Mouse (Mus musculus) megakaryocyte-erythroid progenitor cell, adult 5-6 weeks (primary cell): ENCODE measurements around the gene Ylpm1. TPM values are rescaled to one million over a fixed set of nuclear protein-coding genes. Genes with fewer than 3 reads are reported as not detected.

ENCODE experiments used
- ATAC-seq: replicated peaks from 2 replicates; pipeline ENCODE4 v1.8.0; 2016; ENCODE audit warnings: mild to moderate bottlenecking, inconsistent platforms; ENCODE audit not compliant: severe bottlenecking, poor library complexity, low FRiP score, low TSS enrichment
- total RNA-seq, 2 experiments: library from RNA; stranded (forward) in 1 of 2; stranded (reverse) in 1 of 2; fragments of 200-1000, 215-1000 nt in 1 of 2; fragments of >200 nt in 1 of 2; fragmentation: Nextera tagmentation in 1 of 2; gene quantifications; 2 replicates each; pipeline ENCODE4 v1.2.3; 2014 to 2017

Ylpm1 gene
- total RNA-seq, 2 experiments from 2014 or later: 35.0 to 106 TPM

- ATAC-seq: no peak
Measured at GRCm38 (mm10) chr12:85006206-85006605, 10.1 kb downstream of the Ylpm1 start.

GRCm38 (mm10) chr12:85007021-85007420 lies 10.9 kb downstream of the Ylpm1 start:
- ATAC-seq: no peak

GRCm38 (mm10) chr12:85009776-85010175 lies 13.7 kb downstream of the Ylpm1 start:
- ATAC-seq: no peak

GRCm38 (mm10) chr12:85010541-85010940 lies 14.4 kb downstream of the Ylpm1 start:
- no peak for ATAC-seq

GRCm38 (mm10) chr12:85012185-85012584 lies 16.1 kb downstream of the Ylpm1 start:
- no peak for ATAC-seq

- no peak for ATAC-seq
Measured at GRCm38 (mm10) chr12:85022071-85022470, 25.9 kb downstream of the Ylpm1 start.

GRCm38 (mm10) chr12:85032710-85033109 lies 36.6 kb downstream of the Ylpm1 start:
- peak; percentile 73 for ATAC-seq

GRCm38 (mm10) chr12:85051218-85051617 lies 55.1 kb downstream of the Ylpm1 start:
- ATAC-seq: no peak

- no peak for ATAC-seq
Measured at GRCm38 (mm10) chr12:85071043-85071442, 74.9 kb downstream of the Ylpm1 start.

GRCm38 (mm10) chr12:85077100-85077499 lies 81.0 kb downstream of the Ylpm1 start:
- ATAC-seq: no peak

- ATAC-seq: peak; percentile 38; the same call in 1 of the 2 replicates
Measured at GRCm38 (mm10) chr12:85084257-85084656, 88.1 kb downstream of the Ylpm1 start.

- ATAC-seq: peak; percentile 49; the same call in 1 of the 2 replicates
Measured at GRCm38 (mm10) chr12:85084941-85085340, 88.8 kb downstream of the Ylpm1 start.

- no peak for ATAC-seq
Measured at GRCm38 (mm10) chr12:85087845-85088244, 91.7 kb downstream of the Ylpm1 start.

GRCm38 (mm10) chr12:85091190-85091589 lies 95.1 kb downstream of the Ylpm1 start:
- peak; percentile 72 for ATAC-seq

GRCm38 (mm10) chr12:85092214-85092613 lies 96.1 kb downstream of the Ylpm1 start:
- ATAC-seq: peak; percentile 47

- no peak for ATAC-seq
Measured at GRCm38 (mm10) chr12:85094010-85094409, 97.9 kb downstream of the Ylpm1 start.

- ATAC-seq: no peak
Measured at GRCm38 (mm10) chr12:85094706-85095105, 98.6 kb downstream of the Ylpm1 start.

- no peak for ATAC-seq
Measured at GRCm38 (mm10) chr12:85095146-85095545, 99.0 kb downstream of the Ylpm1 start.

GRCm38 (mm10) chr12:85095859-85096258 lies 99.7 kb downstream of the Ylpm1 start:
- ATAC-seq: no peak

GRCm38 (mm10) chr12:85101001-85101400 lies 104.9 kb downstream of the Ylpm1 start:
- no peak for ATAC-seq

- ATAC-seq: no peak
Measured at GRCm38 (mm10) chr12:85101521-85102106, 105.5 kb downstream of the Ylpm1 start.

- no peak for ATAC-seq
Measured at GRCm38 (mm10) chr12:85103096-85103495, 107.0 kb downstream of the Ylpm1 start.
